Mouse (Mus musculus): Measurements from ENCODE around the gene Lhx6.
"Not testable (repeated sequence)": the region's sequence is repeated elsewhere in the genome, so short reads cannot be mapped to it uniquely, and the experiment has no call there.

GRCm38 (mm10) chr2:36152401-36152800 is 47.2 kb upstream of the Lhx6 start:
- TF ChIP-seq CTCF (IDR thresholded peaks at IDR 0.05; ENCODE audit: insufficient read depth, low read length); POLR2A (IDR thresholded peaks at IDR 0.05; ENCODE audit: borderline replicate concordance, extremely low read depth, low read depth, low read length): not testable (repeated sequence)

All from lung, adult 2 months (tissue).